Mouse (Mus musculus) T-cell, adult 66 days (primary cell): ENCODE data around the gene Gm8251. TPM values are rescaled to one million over a fixed set of nuclear protein-coding genes. Genes with fewer than 3 reads are reported as not detected.

Source experiments
- total RNA-seq, 2 experiments: library from RNA; stranded (reverse); gene quantifications; 3 replicates in 1 of 2; 4 replicates in 1 of 2; pipeline ENCODE4 v1.2.4; 2023

The Gm8251 gene
- under 1 TPM; 0.30 to 0.47 TPM for total RNA-seq

DNA sequence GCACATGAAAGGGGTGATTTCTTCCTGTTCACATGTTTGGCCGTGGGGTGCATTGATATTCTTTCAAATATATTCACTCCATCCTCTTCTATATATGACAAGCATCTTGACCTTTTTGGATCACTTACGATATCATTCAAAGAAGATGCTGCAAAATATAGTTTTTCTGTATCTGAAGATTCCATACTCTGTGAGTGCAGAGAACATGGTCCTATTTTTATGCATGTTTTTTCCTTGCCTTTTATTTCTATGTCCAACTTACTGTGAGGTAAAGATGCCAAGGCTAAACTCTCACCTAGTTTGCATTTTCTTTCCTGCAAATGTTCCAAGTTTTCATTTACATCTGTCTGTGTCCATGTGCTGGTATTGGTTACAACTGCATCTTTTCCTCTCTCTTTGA, at the start of gene Gm8251:
Gene Gm8251 (minus strand): TSS at position 101 of the 400 bp plus-strand sequence.

DNA sequence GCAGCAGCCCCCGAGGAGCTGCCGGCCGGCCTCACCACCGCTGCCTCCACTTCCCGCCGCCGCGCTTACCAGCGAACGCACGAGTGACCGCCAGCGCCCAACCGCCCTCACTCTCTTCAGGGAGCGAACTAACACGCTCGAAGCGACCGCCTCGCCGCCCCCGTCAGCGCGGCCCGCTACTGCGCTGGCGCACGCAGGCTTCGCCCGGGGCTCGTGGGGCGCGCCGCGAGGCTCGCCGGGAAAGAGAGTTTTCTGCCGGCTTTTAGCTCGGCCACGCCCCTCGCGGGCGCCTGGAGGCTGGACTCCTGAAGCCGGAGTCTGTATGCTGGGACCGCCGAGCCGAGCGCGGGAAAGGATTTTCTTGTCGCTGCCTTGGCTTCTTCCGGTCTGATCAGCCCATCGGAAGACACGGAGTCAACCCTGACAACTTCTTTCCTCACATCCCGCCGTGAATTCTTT, 40.6 kb upstream of the Gm8251 start, which contains the start of gene Tex30:
Gene Tex30 (minus strand): TSS at position 183 of the 459 bp plus-strand sequence.

DNA sequence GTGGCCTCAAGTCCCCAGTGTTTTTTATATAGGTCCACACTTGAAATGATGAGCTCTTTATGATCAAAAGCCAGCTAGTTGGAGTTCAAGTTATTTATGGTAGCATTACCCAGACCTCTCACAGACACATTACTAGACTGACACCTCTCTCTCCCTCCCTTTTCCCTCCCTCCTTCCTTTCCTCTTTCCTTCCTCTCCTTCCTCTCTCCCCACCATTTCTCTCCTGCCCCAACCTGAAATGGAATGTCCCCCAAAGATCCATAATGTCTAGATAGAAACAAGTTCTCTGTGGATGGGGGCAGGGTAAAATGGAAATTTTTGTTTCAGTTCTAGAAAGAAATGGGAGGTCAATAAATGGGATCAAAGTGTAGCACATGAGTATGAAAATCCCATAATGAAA, 41.8 kb downstream of the Gm8251 start, which contains the start of gene Mettl21c:
Gene Mettl21c (minus strand): TSS at position 101 of the 400 bp plus-strand sequence.

Other genes with a start within 250 kb of the Gm8251 start
- 10 to 100 TPM; 12.6 to 21.6 TPM for gene Uxs1, start 234.1 kb downstream of the Gm8251 start, total RNA-seq
- 100 to 1,000 TPM; 110 TPM for gene Tpp2, start 128.3 kb downstream of the Gm8251 start, total RNA-seq
- gene Mettl21c, start 41.9 kb downstream of the Gm8251 start, total RNA-seq, result not detected
- gene Tex30, start 40.5 kb upstream of the Gm8251 start, total RNA-seq, result 10 to 100 TPM; 32.0 to 40.4 TPM
- gene Kdelc1, start 56.9 kb upstream of the Gm8251 start, total RNA-seq, result 1 to 10 TPM; 3.1 to 4.3 TPM
- 1 to 10 TPM; 7.8 to 9.1 TPM for gene Bivm, start 57.0 kb upstream of the Gm8251 start, total RNA-seq
- 10 to 100 TPM; 27.0 to 27.4 TPM for gene Ercc5, start 85.8 kb upstream of the Gm8251 start, total RNA-seq
- not detected for gene Mettl21e, start 157.0 kb upstream of the Gm8251 start, total RNA-seq